Mouse (Mus musculus): ENCODE measurements around the gene Adamtsl5.

DNA sequence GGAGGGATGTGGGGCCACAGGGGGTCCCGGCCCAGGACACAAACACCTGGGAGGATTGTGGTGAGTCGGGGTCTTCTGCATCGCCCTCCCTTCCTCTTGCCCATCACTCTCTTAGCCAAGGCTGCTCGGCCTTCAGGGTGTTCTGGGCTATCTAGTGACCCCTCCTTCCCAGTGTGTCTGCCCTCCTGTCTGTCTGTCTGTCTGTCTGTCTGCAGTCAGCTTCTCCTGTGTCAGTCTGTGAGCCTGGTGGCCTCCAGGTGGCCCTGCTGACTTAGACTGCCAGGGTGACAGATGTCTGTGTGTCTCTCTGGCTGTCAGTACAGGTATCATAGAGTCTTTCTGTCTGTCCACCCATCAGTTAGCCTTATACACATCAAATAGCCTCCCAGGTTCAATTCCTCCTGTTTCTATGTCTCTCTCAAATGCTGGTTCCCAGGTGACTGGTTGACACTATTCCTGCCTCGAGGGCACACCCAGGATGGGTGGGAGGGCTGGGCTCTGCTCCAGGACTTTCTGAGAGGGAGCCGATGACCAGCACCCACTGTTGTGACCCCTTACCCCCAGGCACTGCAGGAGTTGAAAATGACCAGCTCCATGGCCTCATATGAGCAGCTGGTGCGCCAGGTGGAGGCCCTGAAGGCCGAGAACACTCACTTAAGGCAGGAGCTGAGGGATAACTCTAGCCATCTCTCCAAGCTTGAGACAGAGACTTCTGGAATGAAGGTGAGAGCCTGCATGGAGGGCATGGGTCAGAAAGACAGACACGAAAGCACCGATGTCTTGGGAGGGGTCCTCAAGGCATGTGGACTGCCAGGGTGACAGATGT, 46.7 kb downstream of the Adamtsl5 start:
- TF ChIP-seq CTCF (IDR thresholded peaks at IDR 0.05; ENCODE audit: low read depth, low read length): no peak
- TF ChIP-seq POLR2A (IDR thresholded peaks at IDR 0.05; ENCODE audit: borderline replicate concordance, low read depth, low read length): no peak
